In genomic region chrX:51913247-51913646, GRCm38 (mm10) we compare ENCODE assay signal across 8 mouse cellular contexts. TPM values are rescaled to one million over a fixed set of nuclear protein-coding genes. Genes with fewer than 3 reads are reported as not detected.
DNase-seq lines count a peak whose midpoint lies in the region; ATAC-seq and TF ChIP-seq lines count a peak whose summit lies in the region.

No protein-coding gene starts in this region.

- WGBS in liver, embryonic 14.5 days (ENCODE audit: insufficient replicate concordance), result 12% methylated on average over 4 of the region's 4 CpGs

- H3K36me3 ChIP-seq in liver, embryonic 14.5 days (replicated peaks; ENCODE audit: control insufficient read depth, insufficient read depth, low read depth), result no peaks in the 10 kb centered on the region

- no peak for ATAC-seq in liver, embryonic 14.5 days (ENCODE audit: insufficient read depth)

- H3K9me3 ChIP-seq in liver, embryonic 14.5 days (ENCODE audit: control insufficient read depth, low read length), result no peaks in the 10 kb centered on the region

- no peak overlapping the region for H3K4me3 ChIP-seq in liver, embryonic 14.5 days (ENCODE audit: insufficient read depth in 1 of 2, low read depth in 2 of 2, low read length in 2 of 2)

- no peaks in the 10 kb centered on the region for H3K4me1 ChIP-seq in liver, embryonic 14.5 days (replicated peaks; ENCODE audit: control insufficient read depth in 2 of 2, insufficient read depth in 2 of 2, low read length in 1 of 2)

- DNase-seq in thymus, postnatal 4 days, result peak; percentile 19
- DNase-seq in thymus, postnatal 14 days, result no peak
- peak; percentile 28 to 70 for DNase-seq in cerebellum, postnatal 4 days (ENCODE audit: low spot score in 2 of 2)
- peak; percentile 65 for DNase-seq in gastrocnemius, postnatal 10 days
- peak; percentile 58 for DNase-seq in kidney, postnatal 14 days
- peak in 1 of 3 experiments; percentile 1 for DNase-seq in liver, embryonic 14.5 days (ENCODE audit: low read depth in 3 of 3, low spot score in 3 of 3)
- DNase-seq in ovary, postnatal 36 days (ENCODE audit: low spot score), result peak; percentile 53
- no peak for DNase-seq in spleen, adult 12 weeks (ENCODE audit: low spot score)

- no peak overlapping the region for H3K4me2 ChIP-seq in liver, embryonic 14.5 days (ENCODE audit: low read depth)

- no peaks in the 10 kb centered on the region for H3K27me3 ChIP-seq in liver, embryonic 14.5 days (ENCODE audit: control insufficient read depth, insufficient read depth, low read length)

- TF ChIP-seq CTCF in liver, embryonic 14.5 days (IDR thresholded peaks at IDR 0.05; ENCODE audit: low read depth), result peak; percentile 57

- H3K9ac ChIP-seq in liver, embryonic 14.5 days (replicated peaks), result no peak overlapping the region

- TF ChIP-seq EP300 in liver, embryonic 14.5 days (IDR thresholded peaks at IDR 0.05; ENCODE audit: low read depth), result no peak

- no peak overlapping the region for H3K27ac ChIP-seq in liver, embryonic 14.5 days

RNA-seq across cellular contexts. Expression of gene 1700080O16Rik, which starts 59.3 kb away (rescaled TPM):
- total RNA-seq in gastrocnemius, postnatal 10 days (2021), result not detected
- not detected in 2 replicates for polyA plus RNA-seq in liver, embryonic 14.5 days (2012; rRNA removed)
- polyA plus RNA-seq in liver, embryonic 14.5 days (2014; fragmentation: Nextera tagmentation; extraction: Ambion mirVana), result not detected in 2 replicates

Comparison
In these comparisons a context has a peak if more than half of its experiments do, and no peak if none do; other contexts are left out.
1. DNase-seq: peak in thymus, postnatal 4 days (single experiment), cerebellum, postnatal 4 days (2 of 2), gastrocnemius, postnatal 10 days (single experiment), kidney, postnatal 14 days (single experiment) and ovary, postnatal 36 days (single experiment); none in thymus, postnatal 14 days (single experiment) and spleen, adult 12 weeks (single experiment).